Mouse (Mus musculus): ENCODE measurements around the gene Golga5.

The Golga5 gene

DNA sequence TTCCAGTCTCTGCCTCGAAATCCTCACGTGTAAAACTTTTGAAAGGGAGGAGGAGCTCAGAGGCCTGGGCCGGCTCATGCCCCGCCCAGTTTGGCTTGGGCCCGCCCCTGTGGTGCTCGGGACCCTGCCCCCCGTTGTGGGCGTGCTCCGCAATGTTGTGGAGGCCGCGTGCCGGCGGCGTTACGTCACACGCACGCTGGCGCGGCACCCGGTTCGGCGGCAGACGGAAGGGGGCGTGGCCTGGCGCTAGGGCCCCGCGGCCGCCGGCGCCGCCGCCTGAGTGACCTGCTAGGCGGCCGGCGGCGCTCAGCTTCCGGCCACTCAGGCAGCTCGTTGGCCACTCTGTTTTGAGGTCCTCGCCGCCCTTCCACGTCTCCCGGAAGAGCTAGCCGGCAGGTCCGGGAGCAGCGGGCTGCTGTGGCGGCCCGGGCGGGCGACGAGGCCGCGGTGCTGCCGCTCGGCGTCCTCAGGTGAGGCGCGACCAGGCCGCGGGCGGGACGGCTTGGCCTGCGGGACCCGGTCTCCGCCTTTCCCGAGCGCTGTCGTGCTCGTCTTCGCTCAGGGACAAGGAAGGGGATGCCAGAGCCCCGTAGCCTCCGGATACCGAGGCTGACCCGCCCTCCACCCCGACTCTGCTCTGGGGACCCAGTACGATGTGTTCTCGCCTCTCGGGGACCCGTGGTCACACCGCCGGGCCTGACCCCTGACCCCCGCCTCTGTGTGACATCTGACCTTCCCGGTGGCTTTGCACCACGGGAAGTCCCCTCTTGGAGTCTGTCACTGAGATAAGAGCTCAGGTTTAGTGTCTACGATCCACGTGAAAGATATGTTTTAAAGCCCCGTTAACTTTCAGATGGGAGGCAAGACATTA is at the start of gene Golga5:
Gene Golga5, plus strand, starts transcription at position 242 of the 871 bp plus-strand sequence.
- peak; percentile 97 for DNase-seq (ENCODE audit: low read depth, low spot score)

DNA sequence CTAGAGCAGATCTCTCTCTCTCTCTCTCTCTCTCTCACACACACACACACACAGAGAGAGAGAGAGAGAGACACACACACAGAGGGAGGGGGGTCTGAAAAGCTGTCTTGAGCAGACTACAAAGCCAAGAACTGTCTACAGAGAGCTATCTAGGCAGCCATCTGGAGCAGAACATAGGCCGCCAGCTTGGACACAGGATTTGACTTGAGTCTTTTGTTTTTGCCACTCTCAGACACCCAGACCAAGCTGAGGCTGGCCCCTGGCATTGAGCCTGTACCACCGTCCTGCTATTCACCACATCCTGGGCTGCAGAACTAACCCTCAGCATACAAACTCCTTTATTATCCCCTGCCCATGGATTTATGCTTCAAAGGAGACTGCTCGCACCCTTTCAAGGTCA is 49.4 kb upstream of the Golga5 start:
- DNase-seq (ENCODE audit: low read depth, low spot score), result no peak

DNA sequence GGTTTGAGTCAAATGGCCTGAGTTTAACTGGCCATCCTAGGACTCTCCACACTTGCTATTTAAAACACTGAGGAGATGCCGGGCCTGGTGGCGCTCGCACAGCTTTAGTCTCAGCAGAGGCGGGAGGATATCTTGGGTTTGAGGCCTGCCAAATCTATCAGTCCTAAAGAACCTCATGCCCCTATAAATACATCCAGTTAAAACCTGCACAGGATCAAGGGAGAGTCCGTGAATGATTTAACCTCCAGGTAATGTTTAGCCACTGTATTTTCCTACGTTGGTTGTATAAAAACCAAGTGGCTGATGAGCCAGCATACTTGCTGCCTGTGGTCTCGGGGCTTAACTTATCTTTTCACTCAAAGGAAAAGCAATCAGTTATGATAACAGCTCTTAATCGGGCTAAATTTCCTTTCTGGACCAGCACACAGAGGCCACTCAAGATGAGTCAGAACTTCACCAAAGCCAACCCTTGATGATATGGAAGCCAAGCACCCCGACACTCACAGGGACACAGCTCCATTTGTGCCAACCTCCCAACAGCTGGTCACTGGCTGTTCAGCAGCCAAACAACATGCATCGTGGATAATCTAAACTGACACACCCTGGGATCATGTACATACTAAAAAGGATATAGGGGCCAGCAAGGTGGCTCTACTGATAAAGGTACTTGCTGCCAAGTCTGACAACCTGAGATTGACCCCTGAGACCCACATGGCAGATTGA is 48.6 kb upstream of the Golga5 start:
- DNase-seq (ENCODE audit: low read depth, low spot score), result no peak

DNA sequence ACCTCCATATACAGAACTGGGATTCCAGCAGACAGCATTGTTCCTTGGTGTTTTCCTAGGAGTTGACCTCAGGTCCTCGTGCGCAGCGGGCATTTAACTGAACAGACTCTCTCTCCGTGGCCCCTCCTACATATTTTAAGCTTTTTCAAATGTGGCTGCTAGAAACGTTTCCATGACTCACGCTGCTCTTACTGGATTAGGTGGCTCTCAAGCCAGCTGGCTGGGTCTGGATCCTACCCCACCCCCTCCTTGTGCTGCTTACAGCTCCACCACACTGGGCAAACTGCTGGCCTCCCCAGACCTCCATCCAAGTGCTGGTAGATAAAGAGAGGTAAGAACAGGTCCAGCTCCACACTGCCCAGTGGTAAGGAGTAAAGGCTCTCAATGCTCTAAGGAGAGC is 46.9 kb upstream of the Golga5 start:
- no peak for DNase-seq (ENCODE audit: low read depth, low spot score)

DNA sequence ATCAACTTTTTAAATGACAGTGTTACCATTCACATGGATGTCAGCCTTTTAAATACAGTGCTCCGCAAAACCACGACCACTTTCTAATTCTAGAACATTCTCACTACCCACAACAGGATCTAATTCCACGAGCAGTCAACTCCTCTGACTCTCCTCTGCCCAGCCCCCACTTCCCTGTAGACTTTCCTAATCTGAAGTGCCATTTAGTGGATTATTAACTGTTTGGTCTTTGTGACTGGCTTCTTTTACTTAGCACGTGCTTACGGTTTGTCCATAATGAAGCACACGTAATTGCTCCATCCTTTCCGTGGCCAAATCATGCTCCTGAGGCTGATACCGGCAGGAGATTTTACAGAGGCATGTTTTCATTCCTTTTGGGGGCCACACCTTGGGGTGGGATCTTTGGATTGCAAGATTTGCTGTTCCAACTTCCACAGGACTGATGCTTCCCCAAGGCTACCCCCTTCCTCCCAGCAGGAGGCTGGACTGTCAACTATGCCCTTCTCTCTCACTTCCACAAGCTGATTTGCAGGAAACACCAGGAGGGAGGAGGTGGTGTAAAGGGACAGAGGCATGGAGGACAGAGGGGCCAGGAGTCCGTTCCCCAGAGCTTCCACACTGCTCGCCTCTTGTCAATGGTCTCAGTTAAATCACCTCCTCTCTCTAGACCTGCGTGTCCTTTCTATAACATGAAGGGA is 46.2 kb upstream of the Golga5 start:
- DNase-seq (ENCODE audit: low read depth, low spot score), result no peak

DNA sequence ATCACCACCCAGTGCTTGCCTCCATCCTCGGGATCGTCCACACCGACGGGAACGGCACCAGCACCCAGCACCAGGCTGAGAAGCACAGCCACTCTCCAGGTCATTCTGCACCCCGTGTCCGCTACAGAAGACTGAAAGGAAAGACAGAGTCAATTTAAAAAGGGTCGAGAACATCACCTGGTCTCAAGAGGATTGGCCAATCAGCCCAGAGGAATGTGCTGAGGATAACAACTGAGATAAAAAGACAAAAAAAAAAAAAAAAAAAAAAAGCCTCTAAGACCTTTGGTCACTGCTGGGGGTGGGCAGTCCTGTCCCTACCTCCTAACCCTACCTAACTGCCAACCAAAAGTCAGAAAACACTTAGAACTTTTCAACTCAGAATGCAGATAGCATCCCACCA is 45.3 kb upstream of the Golga5 start:
- DNase-seq (ENCODE audit: low read depth, low spot score), result no peak

DNA sequence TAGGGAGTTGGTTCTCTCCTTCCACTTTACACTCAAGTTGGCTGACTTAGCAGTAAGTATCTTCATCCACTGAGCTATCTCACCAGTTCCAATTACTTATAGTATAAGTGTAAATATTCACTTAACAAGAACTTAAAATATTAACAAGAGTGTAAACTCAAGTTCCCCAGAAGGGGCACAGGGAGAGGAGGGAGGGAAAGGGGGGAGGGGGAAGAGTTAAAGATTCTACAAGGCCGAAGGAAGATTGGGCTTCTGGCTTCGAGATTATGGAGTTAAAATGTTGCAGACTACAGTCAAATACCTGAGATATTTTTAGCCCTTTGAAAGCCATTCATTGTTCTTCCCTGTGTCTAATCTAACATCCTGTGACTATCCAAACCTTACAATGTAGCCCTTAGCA is 44.5 kb upstream of the Golga5 start:
- DNase-seq (ENCODE audit: low read depth, low spot score), result no peak

DNA sequence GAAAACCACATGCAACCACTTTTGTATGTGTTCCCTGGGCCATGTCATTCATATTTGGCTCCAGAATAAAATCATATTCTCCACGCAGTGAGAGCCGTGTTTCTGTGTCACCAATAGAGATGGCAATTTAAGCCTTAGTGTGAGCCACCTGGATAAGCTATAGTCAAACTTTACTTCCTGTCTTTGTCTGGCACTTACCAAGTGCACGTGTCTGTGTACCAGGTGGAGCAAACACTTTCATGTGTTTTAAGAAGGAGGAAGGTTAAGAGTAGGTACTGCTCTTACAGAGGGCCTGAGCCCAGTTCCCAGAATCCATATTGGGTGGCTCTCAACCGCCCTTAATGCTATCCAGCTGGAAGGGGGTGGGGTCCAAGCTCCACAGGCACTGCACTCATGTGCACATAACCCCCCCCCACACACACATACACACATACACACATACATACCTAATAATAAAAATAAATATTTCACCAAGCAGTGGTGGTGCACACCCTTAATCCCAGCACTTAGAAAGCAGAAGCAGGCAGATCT is 43.8 kb upstream of the Golga5 start:
- peak; percentile 23 for DNase-seq (ENCODE audit: low read depth, low spot score)

DNA sequence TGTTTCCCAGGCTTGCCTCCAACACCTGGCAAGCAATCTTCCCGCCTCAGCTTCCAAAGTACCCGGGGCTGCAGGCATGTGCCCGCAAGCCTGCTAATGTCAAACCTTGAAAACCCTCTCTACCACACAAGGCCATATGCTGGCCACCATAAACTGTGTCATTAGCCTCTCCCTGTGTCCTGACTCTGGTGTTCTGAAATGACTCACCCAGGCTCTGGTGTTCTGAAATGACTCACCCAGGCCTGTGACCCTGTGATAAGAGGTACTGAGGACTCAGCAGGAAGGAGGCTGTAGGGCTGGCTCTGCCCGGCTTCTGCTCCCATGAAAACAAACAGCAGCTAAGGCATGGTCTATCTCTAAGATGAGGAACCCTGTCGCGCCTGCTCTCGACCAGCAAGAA is 42.6 kb upstream of the Golga5 start:
- DNase-seq (ENCODE audit: low read depth, low spot score), result no peak

DNA sequence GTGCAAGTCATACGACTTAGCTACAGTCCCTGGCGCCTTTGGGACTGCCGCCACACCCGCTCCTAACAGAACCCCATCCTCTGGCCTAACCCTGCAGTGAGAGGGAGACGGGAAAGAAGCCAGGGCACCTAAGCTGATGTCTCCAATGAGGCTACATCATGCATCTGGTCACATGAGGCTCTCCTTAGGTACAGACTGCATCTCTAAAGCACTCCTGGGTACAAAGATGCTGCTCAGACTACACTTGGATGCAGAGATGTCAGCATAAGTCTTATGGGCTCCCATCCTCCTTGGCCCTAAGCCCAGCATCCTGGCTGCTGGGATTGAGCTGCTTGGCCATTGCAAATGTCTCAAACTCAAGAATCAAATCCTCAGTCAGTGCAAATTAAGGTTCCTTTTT is 39.3 kb upstream of the Golga5 start:
- DNase-seq (ENCODE audit: low read depth, low spot score), result no peak

DNA sequence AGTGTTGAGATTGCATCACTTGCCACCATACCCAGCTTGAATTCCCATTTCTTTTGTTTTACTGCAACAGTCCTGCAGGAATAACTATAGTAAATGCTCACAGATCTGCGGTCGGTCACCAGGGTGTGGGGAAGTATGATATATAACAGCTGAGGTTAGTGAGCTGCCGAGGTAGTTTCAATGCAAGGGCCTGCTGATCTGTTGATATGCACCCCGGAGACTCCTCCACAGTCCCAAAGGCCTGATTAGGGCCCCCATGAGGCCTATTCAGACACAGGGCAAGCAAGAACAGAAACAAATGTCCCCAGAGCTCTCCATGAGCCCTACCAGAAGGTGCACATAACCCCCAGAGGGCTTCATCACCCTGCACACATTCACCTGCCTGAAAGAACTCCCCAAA is 38.7 kb upstream of the Golga5 start:
- no peak for DNase-seq (ENCODE audit: low read depth, low spot score)

DNA sequence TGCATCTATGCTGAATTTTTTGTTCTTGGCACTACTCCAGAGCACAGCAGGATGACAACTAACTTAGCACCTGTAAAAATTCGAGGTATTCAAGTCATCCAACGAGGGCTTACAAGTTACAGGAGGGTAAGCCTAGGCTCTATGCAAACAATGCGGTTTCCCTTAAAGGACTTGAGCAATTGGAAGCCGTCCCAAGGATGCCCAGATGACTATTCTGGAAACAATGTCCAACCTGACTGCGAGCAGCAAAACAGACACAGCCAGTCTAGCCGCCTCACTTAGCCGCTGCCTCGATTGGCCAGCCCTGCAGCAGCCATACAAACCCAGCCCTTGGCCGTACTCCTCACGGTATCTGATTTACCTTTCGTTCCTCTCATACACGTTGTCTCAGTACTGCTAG is 36.7 kb upstream of the Golga5 start:
- DNase-seq (ENCODE audit: low read depth, low spot score), result no peak

DNA sequence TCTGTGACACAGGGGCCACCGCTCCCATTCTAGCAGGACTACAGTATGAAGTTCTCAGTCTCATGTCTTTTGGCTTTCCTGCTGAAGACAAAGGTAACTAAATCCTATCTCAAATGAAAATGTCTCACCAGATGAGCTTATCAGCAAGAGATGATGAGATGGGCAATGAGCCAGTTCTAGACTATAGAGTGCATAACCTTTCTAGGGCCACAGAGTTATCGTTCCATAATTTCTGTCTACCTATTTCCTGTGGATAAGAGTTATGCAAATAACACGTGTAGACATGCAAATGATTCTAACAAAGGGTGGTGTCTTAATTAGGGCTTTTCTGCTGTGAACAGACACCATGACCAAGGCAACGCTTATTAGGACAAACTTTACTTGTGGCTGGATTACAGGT is 34.8 kb upstream of the Golga5 start:
- no peak for DNase-seq (ENCODE audit: low read depth, low spot score)

DNA sequence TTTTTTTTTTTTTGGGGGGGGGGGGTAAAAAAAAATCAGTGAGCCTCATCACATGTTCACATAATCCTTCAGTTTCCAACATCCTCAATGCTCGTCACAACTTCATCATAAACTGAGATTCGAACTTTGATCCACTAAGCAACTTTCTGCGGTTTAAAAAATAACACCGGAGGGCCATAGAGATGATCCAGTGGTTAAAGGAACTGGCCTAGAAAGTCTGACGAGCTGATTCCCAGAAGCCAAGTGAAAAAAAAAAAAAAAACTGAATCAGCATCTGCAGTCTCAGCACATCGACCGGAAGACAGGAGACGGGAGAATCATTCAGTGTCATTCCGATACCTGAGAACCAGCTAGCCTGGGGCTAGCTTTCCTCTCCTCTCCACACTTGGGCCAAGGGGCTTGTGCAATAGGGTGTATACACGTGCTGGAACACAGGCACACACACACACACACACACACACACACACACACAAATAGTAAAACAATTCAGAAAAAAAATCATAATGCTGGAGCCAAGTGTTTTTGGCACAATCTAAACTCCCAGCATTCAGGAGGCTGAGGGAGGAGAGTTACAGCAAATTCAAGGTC is 31.9 kb upstream of the Golga5 start:
- no peak for DNase-seq (ENCODE audit: low read depth, low spot score)

DNA sequence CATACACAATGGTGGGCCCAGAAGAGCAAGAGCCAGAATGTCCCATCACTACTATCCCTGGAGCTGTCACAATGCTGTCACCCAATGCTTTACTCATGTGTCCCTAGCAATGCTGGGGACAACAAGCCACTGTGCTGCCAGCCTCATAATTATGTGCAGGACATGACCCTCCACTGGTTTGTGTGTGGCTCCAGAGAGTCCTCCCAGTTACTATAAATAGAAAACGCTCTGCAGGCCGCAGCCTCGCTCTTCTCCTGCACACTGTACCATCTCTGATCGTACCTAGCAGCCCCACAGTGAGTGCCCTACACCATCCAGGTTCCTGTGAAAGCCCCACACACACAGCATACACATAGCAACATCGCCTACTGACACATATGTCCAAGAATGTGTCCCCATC is 31.0 kb upstream of the Golga5 start:
- no peak for DNase-seq (ENCODE audit: low read depth, low spot score)

DNA sequence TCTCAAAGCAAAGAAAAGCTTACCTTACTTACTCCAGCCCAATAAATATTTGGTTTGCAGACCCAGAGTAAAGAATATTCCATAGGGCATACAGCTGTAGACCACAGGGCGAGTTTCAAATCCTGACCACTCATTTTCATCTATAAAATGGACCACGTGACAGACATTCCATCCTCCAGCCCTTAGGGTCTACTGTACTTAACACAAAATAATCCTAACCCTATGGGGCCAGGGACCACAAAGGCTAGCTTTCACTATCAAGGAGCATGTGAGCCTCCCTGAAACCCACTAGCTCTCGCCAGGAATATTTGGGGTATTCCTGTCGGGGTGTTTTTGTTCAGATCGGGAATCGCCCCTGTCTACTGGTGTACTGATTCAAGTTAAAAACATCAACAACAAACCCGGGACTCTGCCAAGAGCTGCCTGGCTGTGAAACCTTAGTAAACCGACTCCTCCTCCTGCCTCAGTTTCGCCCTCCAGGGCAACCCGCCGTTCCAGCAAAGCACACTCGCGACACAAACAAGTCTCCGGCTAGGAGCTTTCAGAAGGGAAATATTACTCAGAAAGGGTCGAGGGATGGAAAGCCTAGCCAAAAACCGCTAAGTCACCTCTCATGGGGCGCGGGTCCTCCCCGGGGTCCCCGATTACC is 29.8 kb upstream of the Golga5 start:
- DNase-seq (ENCODE audit: low read depth, low spot score), result no peak

DNA sequence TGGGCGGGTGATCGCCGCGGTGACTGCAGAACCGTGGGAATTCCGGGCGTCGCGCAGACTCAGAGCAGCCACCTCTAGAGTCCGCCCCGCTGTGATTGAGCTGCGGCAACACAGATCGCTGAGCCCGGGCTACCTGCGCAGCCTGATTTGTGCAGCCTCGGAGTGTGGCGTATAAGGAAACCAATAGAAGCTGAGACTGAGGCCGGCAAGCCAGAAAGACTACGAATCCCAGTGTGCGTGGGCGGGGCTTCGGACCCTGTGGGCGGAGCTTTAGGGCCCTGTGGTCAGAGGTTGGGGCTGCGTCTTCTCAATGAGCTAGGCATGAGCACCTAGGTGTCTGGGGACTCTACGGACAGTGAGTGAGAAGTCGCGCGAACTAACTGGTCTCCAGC is 29.3 kb upstream of the Golga5 start, which contains the start of gene Lgmn:
Gene Lgmn, minus strand, starts transcription at position 182 of the 392 bp plus-strand sequence.
- peak; percentile 97 for DNase-seq (ENCODE audit: low read depth, low spot score)

DNA sequence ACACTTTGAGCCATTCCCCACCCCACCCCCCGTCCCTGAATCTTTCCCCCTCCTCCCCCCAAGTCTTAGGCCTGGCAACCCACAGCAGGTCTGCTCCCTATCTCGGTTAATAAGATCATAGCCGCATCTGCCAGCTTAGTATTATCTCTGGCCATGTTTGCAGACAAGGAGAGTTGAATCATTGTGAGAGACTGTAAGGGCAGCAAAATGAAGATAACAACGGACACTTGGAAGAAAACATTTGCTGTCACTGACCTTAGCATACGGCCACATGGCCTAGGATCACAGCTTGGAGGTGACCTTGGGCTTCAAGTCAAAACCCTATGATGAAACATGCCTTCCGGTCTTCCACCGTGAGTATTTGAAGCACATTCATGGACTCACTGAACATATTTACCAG is 28.4 kb upstream of the Golga5 start:
- no peak for DNase-seq (ENCODE audit: low read depth, low spot score)

DNA sequence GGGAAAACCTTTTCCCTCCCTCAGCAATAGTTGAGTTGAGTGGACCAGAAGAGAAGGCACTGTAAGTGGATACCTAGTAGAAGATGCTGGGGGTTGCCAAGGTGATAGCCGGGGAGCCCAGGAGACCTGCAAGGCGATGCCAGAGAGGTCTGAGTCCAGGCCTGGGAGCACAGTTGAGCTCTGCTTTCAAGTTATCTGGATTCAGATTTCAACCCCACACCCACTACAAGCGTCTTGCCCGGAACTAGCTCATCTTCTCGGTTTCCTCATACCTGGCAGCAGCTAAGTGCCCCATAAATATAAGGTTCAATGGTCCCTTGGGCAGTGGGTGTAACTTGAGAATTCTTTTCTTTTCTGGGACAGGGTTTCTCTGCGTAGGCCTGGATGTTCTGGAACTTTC is 27.8 kb upstream of the Golga5 start:
- no peak for DNase-seq (ENCODE audit: low read depth, low spot score)

DNA sequence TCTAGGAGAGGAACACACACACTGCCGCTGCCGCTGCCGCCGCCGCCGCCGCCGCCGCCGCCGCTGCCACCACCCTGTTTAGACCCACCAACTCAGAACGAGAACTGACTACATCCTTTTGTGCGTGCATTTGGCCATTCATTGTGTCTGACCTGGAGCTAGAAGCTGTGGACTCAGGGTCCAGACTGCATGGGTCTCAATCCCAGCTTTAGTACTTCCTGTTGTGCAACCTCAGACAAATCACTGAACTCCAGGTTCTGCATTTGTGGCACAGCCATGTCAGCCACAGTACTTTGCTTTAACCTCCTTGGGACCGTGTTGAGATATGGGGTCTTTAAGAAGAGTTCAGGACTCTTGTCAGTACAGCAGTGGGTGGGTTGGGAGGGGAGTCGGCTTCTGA is 26.3 kb upstream of the Golga5 start:
- no peak for DNase-seq (ENCODE audit: low read depth, low spot score)

DNA sequence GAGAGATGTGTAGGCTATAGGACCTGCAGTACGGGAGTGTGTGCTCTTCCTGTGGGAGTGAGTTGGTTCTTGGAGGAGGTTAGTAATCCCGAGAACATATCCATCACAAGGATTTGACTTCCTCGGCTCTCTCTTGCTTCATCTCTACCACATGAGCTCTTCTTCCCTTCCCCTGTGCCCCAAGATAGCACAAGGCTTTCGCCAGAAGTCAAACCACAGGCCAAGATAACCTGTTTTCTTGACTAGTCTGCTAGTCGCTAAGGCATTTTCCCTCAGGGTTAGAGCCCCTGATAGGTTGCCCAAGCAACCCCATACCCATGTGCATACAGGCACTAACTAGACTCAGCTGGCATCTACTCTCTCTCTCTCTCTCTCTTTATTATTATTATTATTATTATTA is 25.3 kb upstream of the Golga5 start:
- DNase-seq (ENCODE audit: low read depth, low spot score), result no peak
